7 mouse cellular contexts compared by ENCODE assay signal in genomic region chr5:31526354-31527116, GRCm38 (mm10). TPM values are rescaled to one million over a fixed set of nuclear protein-coding genes. Genes with fewer than 3 reads are reported as not detected.
DNase-seq lines count a peak whose midpoint lies in the region; ATAC-seq lines count a peak whose summit lies in the region.

Gene Slc4a1ap, plus strand, starts transcription at chr5:31526995.

- 0 out of 2 replicates have a peak, but pooled peaks have one; percentile 41 for ATAC-seq in embryonic facial prominence, embryonic 12.5 days (ENCODE audit: insufficient number of reproducible peaks, insufficient read depth, low FRiP score, low TSS enrichment)
- ATAC-seq in limb, embryonic 11.5 days (ENCODE audit: insufficient number of reproducible peaks, low FRiP score, low TSS enrichment, low read depth) = peak; percentile 72
- peak; percentile 80; the same call in 1 of the 2 replicates for ATAC-seq in midbrain, embryonic 14.5 days (ENCODE audit: low FRiP score, low TSS enrichment)

- peak within 1 kb of the TSS; percentile 96 for H3K4me2 ChIP-seq in embryonic facial prominence, embryonic 12.5 days (replicated peaks)
- H3K4me2 ChIP-seq in limb, embryonic 11.5 days (ENCODE audit: low read depth, severe bottlenecking) = peak within 1 kb of the TSS; percentile 97
- peak within 1 kb of the TSS; percentile 89 for H3K4me2 ChIP-seq in midbrain, embryonic 14.5 days (ENCODE audit: low read length)

- H3K9me3 ChIP-seq in embryonic facial prominence, embryonic 12.5 days = no peaks in the 10 kb centered on the region
- H3K9me3 ChIP-seq in limb, embryonic 11.5 days (ENCODE audit: control insufficient read depth, low read length) = no peaks in the 10 kb centered on the region
- no peaks in the 10 kb centered on the region for H3K9me3 ChIP-seq in midbrain, embryonic 14.5 days (ENCODE audit: control insufficient read depth, low read length)

- no peaks in the 10 kb centered on the region for H3K27me3 ChIP-seq in embryonic facial prominence, embryonic 12.5 days
- H3K27me3 ChIP-seq in limb, embryonic 11.5 days (ENCODE audit: control insufficient read depth, insufficient read depth, low read length) = no peaks in the 10 kb centered on the region
- no peaks in the 10 kb centered on the region for H3K27me3 ChIP-seq in midbrain, embryonic 14.5 days (ENCODE audit: control insufficient read depth, insufficient read depth, low read length)

- peaks cover 42% of the 10 kb centered on the region for H3K36me3 ChIP-seq in embryonic facial prominence, embryonic 12.5 days
- H3K36me3 ChIP-seq in limb, embryonic 11.5 days (ENCODE audit: control insufficient read depth, insufficient read depth, low read length) = peaks cover 4% of the 10 kb centered on the region; the same call in 1 of the 2 replicates
- peaks cover 34% of the 10 kb centered on the region for H3K36me3 ChIP-seq in midbrain, embryonic 14.5 days (ENCODE audit: control insufficient read depth, insufficient read depth, low read length)

- peak within 1 kb of the TSS; percentile 94 for H3K9ac ChIP-seq in embryonic facial prominence, embryonic 12.5 days
- peak within 1 kb of the TSS; percentile 90 for H3K9ac ChIP-seq in limb, embryonic 11.5 days (ENCODE audit: low read length)
- H3K9ac ChIP-seq in midbrain, embryonic 14.5 days (replicated peaks; ENCODE audit: low read length) = peak within 1 kb of the TSS; percentile 71

- H3K27ac ChIP-seq in embryonic facial prominence, embryonic 12.5 days = peak within 1 kb of the TSS; percentile 80
- no peak within 1 kb of the TSS; the same call in 1 of the 2 replicates for H3K27ac ChIP-seq in limb, embryonic 11.5 days (replicated peaks; ENCODE audit: low read depth, low read length)
- H3K27ac ChIP-seq in midbrain, embryonic 14.5 days (replicated peaks; ENCODE audit: low read depth, low read length) = peak within 1 kb of the TSS; percentile 73

- peaks cover 19% of the 10 kb centered on the region for H3K4me1 ChIP-seq in embryonic facial prominence, embryonic 12.5 days
- peaks cover 6% of the 10 kb centered on the region; the same call in 1 of the 2 replicates for H3K4me1 ChIP-seq in limb, embryonic 11.5 days (ENCODE audit: control insufficient read depth, insufficient read depth, low read length)
- peaks cover 22% of the 10 kb centered on the region for H3K4me1 ChIP-seq in midbrain, embryonic 14.5 days (ENCODE audit: control insufficient read depth, insufficient read depth, low read length)

- H3K4me3 ChIP-seq in embryonic facial prominence, embryonic 12.5 days = peak within 1 kb of the TSS; percentile 98
- peak within 1 kb of the TSS; percentile 98 for H3K4me3 ChIP-seq in limb, embryonic 11.5 days (ENCODE audit: low read depth, low read length)
- H3K4me3 ChIP-seq in midbrain, embryonic 14.5 days (replicated peaks; ENCODE audit: low read depth, low read length) = peak within 1 kb of the TSS; percentile 80

- under 1% methylated on average over 28 of the region's 28 CpGs for WGBS in embryonic facial prominence, embryonic 12.5 days
- under 1% methylated on average over 28 of the region's 28 CpGs for whole genome bisulfite sequencing in limb, embryonic 11.5 days
- WGBS in midbrain, embryonic 14.5 days = under 1% methylated on average over 28 of the region's 28 CpGs

- peak; percentile 73 for DNase-seq in adrenal gland, postnatal 25 days
- peak; percentile 97 for DNase-seq in heart, adult 11 months
- DNase-seq in kidney, adult 18-20 months = peak; percentile 88
- DNase-seq in limb, embryonic 11.5 days (ENCODE audit: low spot score) = peak; percentile 85
- peak; percentile 85 for DNase-seq in midbrain, embryonic 14.5 days
- DNase-seq in spleen, adult 18-20 months = peak; percentile 58 to 78

RNA-seq across cellular contexts. Expression of gene Slc4a1ap, which starts in this region (rescaled TPM):
- 35.7 and 38.4 TPM in 2 replicates for total RNA-seq in adrenal gland, postnatal 25 days (2021)
- 39.6 and 41.5 TPM in 2 replicates for polyA plus RNA-seq in embryonic facial prominence, embryonic 12.5 days (2016; fragmentation: Nextera tagmentation; extraction: Ambion mirVana)
- polyA plus RNA-seq in limb, embryonic 11.5 days (2014; fragmentation: Nextera tagmentation; extraction: Ambion mirVana) = 32.3 and 35.5 TPM in 2 replicates
- 28.6 and 28.9 TPM in 2 replicates for polyA plus RNA-seq in midbrain, embryonic 14.5 days (2014; fragmentation: Nextera tagmentation; extraction: Ambion mirVana)
